Mouse (Mus musculus): ENCODE data around the gene Otud1.

Otud1 gene

DNA sequence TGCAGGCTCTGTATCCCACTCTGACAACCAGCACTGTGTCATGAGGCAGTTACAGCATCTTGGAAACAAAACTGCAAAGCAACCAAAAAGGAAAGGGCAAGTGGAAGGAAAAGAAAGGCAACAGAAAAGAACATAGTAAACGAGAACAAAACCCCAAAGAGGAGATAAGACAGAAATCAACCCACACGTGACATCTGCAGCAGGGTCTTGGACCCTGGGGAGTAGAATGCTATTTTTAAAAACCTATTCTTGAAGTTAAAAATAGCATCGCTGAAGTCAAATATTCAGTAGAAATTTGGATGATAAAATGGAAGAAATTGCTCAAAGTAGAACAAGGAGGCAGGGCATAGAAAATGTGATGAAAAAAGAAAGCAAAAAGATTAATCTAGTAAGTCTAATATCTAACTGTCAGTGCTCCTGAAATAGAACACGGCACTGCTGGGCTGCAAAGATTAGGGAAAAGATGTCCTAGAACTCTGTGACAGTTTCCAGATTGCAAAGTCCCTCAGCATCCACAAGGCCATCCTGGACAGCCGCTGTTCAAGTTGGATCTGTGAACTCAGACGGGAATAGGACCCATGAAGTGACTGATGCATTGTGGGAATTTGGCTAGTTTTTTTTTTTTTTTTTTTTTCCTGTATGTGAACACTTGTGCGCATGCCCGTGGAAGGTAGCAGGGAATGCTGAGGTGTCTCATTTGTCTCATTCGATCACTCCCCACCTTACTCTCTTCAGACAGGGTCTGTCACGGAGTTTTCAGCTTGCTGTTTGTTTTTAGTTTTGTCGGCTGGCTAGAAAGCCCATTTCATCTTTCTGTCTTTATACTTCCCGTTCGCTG is 13.5 kb downstream of the Otud1 start:
- no peak for DNase-seq (ENCODE audit: low read depth, low spot score)

DNA sequence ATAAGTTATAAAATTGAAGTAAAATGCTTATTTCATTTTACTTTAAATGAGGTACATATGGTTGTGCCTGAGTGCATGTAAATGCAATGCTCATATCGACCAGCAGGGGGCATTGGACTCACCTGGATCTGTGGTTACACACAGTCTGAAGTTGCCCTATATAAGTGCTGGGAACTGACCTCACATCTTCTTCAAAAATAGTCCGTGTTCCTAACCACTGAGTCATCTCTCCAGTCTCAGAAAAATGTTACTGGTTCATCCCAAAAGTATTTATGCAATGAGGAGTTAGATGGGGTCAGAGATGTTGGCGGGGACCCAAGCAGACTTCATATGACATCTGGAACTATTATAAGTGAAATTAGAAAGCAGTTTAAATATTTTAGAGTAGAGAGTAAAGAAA is 25.4 kb downstream of the Otud1 start:
- no peak for DNase-seq (ENCODE audit: low read depth, low spot score)

DNA sequence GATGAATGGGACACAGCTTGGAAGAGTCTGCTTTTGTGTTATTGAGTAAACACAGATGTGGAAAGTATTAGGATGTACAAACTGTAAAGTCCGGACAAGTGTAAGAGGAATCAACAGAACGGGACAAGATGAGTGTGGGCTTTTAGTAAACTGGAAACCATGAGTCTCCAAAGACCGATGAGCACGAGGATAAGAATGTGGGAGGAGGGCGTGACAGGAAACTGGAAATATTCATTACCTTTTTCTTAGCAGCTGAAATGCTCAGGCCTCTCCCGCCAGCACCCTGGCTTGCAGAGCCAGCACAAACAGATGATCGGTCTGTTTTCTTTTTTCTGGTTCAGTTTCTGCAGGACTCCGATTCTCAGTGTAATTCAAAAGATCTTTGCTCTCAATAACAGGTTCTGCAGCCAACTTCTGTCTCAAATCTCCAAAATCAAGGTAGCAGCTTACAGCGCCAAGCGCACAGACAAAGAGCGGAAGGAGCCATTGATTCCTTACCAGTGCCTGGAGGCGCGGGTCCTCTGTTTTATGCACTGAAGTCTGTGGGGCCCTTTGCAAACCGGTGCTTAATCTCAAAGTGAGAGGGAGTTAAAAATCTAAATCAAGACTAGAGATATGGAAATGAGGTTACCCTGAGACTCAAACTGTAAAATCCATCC is 28.1 kb downstream of the Otud1 start:
- DNase-seq (ENCODE audit: low read depth, low spot score), result no peak

DNA sequence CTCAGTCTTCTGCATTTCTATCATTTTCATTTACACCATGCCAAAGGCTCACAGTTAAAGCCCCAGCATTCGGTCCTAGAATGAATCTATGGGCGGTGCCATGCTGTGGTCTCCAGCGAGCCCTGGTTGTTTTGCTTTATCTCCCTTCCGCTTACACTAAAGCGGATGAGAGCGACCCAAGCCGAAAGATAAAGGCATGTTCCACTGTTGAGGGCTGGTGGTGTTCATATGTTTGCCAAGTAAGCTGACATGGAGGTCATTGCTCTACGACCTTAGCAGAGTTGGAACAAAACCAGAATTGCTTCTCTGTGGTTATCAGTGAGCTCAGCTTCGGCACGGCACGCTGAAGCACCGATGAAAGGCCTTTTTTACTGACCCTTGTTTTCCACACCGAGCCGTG is 32.5 kb downstream of the Otud1 start:
- no peak for DNase-seq (ENCODE audit: low read depth, low spot score)

DNA sequence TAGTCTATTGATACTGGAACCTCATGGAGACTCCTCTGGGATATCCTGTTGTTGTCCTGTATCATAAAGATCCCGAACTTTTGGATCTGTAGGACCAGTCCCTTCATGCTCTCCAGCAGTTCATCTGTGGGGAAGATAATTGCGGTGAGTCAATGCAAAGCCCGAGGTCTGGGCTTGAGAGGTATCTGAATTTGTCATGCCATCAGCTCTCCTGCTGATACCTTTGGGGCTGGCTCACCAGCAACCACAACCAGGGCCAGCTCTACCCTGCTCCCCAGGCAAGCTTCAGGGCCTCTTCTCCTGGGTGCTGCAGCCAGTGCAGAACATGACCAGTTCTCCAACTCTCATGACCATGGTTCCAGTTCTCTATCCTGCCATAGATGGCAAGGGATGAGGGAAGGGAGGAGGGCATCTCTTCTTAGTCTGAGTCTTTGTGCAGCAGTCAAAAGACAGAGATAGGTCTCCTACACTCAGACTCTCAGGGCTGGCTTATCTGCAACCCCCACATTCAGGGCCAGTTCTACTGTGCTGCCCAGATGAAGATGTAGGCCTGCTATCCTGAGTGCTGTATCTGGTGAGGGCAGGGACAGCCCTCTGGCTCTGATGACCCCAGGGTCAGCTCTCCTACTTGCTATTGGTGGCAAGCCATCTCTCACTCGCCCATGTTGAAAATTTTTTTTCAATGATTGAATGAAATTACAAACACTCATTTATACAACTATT is 42.2 kb downstream of the Otud1 start:
- DNase-seq (ENCODE audit: low read depth, low spot score), result no peak

DNA sequence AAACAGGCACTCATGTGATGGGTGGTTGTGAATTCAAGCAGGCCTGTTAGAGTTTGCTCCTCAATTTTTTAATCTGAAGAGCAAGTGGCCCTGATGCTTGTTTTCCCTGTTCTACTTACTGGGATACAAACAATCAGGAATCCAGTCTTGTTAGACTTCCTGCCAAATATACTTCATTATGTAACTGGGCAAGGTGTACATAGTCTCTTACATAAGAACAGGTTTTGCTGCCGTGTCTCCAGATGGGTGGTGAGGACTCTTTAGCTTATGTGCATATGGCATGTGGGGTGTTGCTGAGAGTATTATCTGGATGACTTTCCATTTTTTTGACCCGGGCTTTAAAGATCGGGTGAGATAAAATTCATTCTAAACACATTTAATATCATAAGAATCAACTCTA is 43.8 kb downstream of the Otud1 start:
- DNase-seq (ENCODE audit: low read depth, low spot score), result no peak

DNA sequence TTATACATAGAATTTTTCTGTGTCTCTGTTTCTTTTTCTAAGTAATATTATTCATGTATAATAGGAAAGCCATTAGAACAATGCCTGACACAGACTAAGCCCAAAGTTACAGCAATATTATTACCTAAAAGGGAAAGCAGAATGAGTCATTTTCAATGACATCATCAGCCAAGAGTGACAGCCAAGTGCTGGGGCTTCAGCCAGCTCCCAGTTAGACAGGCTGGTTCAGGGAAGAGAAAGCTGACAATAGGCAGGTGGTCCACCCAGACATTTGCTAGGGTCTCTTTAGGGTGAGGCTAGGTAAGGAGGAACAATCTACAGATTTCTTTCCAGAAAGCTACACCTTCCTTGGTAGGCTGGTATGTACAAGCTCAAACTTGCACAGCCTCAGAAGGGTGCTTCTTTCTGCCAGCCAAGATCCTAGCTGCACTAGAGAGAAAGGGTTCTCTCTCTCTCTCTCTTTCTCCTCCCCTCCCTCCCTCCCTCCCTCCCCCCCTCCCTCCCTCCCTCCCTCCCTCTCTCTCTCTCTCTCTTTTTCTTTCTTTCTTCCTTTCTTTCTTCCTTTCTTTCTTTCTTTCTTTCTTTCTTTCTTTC is 45.6 kb downstream of the Otud1 start:
- DNase-seq (ENCODE audit: low read depth, low spot score), result no peak

DNA sequence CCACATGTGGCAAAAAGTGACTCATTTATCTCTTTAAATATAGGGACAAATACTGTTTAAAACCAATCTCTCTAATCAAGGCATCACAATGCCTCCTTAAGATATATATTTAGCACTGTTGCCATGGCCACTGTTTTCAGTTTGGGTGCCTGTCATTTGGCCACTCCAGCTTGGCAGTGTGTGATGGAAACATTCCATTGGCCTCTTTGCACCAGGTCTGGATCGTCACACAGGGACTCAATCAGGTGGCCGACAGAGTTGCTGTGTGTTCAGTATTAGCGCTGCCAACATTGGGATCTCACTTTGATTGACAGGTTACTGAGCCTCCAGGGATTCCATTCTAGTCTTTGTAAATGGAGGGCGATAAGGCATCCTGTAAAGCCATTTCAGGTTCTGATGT is 46.1 kb downstream of the Otud1 start:
- no peak for DNase-seq (ENCODE audit: low read depth, low spot score)

DNA sequence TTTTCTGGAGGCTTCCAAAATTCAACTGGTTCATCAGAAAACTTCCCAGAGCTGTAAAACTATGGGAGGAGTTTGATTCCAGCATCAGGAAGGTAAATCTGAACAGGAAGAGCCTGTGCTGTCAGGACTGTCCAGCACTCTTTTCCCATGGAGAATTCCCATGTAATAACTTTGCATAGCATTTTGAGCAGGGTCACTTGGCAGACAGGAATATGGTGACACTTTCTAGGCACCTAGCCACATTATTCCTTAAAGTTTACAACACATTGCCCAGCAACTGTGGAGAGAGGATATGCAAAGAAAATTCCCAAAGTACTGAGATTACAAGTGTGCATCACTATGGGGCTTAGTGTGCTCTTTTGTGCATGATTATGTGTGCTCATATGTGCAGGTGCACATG is 46.7 kb downstream of the Otud1 start:
- DNase-seq (ENCODE audit: low read depth, low spot score), result no peak

DNA sequence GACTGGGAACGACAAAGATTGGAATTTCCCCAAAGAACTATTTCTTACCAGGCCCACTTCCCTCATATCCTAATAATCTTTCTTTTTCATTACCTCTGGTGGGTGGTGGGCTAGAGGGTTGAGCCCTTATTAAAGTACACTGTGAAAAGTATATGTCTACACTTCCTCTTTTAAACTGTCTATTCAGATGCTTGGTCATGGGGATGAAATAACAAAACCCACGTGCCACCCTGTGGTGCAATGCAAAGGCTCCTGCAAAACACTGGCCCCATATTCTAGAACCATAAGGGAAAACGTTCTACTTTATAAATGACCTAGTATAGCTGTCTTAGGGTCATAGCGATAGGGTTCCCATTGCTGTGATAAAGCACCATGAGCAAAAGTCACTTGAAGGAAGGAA is 49.3 kb downstream of the Otud1 start:
- DNase-seq (ENCODE audit: low read depth, low spot score), result no peak

Data from WW6 (cell line).